Mouse (Mus musculus) adrenal gland, postnatal 14 days (tissue): ENCODE measurements around the gene Adamts16. TPM values are rescaled to one million over a fixed set of nuclear protein-coding genes. Genes with fewer than 3 reads are reported as not detected.

Experiments
- DNase-seq: peaks from one replicate; pipeline ENCODE4 v3.0.0; 2021; ENCODE audit warnings: mixed read lengths
- total RNA-seq: library from RNA; stranded (reverse); gene quantifications from 2 replicates; pipeline ENCODE4 v1.2.3, GENCODE M21; 2021

Gene Adamts16
- total RNA-seq, 1 experiment from 2014 or later: 1.2 TPM

- no peak for DNase-seq
Observed at GRCm38 (mm10) chr13:70761312-70761711, 80.3 kb downstream of the Adamts16 start.

- DNase-seq: no peak
Observed at GRCm38 (mm10) chr13:70760186-70760585, 81.4 kb downstream of the Adamts16 start.

DNA sequence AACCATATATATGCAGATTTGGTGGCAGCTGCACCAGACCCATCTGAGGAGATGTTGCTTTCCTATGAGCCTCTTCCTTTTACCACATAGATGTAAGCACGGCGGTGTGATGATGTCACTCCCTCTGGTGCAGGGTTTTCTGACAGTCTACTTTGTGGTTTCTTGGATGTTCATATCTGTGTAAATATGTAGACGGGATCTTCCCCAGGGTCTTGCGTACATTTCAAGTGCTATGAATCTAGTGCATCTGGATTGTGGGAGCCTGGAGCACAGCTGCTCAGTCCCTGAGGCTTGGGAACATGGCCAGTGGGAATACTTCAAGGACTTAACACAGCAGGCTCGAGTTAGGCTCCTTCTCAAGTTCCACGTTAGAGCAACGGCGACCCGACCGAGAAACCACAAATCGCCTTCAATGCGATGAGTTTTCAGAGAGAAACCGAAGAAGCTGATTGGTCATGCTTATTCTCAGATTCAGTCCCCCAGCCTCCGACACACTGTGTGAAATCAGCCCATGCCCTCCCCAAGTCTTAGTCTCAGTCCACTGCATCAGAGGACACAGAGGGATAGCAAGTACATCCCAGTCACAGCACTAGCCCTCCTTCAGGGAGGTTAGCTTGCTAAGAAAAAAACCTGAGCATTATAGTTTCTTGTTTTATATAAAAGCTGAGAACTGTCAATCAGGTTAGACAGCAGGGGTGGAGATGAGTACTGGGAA is 95.2 kb downstream of the Adamts16 start:
- no peak for DNase-seq

- no peak for DNase-seq
Observed at GRCm38 (mm10) chr13:70744416-70745038, 97.1 kb downstream of the Adamts16 start.

DNA sequence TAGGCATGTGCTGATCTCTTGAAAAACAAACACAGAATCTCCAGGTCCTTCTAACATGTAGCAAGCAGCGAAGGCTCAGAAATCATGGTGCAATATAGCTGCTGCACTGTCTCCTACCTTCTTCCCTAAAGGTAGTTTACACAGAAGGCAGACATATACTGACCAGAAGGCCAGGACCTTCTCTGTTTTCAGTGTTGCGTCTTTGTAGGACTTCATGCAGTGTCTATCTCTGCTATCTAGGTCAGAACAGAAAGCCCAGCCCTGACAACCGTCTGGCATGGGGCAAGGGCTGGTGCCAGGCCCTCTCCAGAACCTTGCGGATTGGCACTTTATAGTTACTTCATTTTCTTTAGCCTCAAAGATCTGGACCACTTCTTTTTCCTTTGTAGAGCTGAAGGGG is 98.9 kb downstream of the Adamts16 start:
- DNase-seq: no peak

DNA sequence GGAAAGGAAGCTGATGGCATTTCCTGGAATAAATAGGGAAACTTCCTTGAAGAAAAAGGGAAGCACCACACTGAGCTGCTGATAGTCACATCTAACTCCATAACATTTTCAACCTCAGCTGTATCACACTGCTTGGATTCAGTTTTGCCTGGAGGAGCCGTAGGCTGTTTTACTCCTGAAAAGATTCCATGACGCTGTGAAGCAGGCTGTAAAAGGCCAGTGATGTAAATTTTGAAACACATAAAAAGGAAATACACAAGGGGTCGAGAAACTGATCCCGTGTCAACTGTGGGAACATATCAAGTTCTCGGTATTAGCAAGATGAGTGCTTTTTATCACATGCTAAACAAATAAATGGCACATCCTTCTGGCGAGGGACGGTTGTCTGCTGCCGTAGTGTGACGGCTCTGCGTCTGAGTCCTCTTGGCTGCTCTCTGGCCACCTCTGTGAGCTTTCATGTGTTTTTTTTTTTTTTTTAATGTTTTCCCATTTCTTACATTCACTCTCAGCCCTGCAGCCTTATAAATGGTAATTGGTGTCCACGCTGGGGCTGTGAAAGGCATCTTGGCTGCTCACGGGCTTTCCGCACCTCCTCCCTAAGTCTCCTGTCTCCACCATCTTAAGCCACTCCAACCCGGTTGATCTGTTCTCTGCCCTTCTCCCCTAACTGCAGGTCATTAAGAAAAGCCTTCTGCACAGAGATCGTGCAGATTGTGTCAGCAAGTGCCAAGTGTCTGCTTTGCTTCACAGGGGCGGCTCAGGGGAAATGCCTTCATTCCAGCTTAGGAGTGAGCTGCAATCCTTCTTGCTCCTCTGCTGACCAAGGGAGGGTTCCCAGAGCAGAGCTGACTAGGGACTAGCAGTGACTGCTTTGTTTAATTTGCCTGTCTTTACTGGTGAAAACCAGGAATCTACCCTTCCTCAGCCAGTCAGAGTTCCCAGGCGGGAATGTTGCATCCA is 101.0 kb downstream of the Adamts16 start:
- no peak for DNase-seq

DNA sequence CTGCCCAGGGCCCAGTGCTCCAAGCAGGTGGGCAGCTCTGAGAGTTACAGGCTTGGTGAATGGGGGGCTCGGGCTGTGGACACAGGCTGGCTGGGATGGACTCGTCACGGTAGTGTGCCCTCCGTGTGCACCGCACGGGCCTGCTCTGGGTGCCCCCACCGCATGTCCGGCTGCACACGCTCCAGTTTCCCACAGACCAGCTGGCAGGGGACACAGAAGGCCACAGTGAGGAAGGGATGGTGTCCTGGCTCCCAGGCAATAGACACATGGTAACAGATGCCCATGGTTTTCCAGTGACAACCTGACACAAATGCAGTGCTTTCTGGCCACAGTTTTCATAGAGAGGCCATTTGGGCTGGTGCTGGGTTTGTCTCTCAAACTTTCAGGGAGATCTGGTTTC is 102.8 kb downstream of the Adamts16 start:
- no peak for DNase-seq

DNA sequence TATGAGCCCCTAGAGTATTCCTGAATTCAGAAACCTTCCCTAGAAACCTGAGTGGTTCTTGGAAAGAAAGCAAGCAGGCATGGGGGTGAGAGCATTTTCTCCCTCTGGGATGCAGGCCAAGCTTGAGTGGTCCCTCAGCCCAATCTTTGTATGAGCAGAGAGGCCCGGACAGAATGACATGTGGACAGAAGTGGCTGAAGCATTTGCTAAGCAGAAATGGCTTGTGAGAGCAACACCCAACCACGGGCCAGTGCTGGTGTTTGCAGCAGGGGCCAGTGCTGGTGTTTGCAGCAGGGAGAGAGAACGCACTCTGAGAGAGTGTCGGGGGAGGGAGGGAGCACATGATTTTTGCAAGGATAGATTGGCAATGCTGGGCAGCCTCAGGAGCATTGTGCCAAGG is 105.2 kb downstream of the Adamts16 start:
- no peak for DNase-seq

DNA sequence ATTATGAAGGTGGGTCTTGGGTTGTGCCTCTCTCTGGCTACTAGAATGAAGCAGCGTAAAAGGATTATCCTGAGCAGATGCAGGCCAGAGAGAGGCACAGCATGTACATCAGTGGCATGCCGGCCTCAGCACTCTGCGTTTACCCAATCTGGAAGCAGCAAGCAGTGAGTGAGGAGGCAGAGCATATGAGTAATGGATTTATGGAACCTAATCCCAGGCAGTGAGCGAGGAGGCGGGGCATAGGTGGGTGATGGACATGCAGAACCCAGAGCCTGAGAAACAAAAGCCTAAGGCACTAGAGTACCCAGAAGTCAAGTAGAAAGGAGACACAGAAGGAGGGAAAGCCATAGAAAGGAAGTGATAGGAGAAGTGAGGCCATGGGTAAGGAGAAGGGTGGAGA is 107.0 kb downstream of the Adamts16 start:
- DNase-seq: no peak

DNA sequence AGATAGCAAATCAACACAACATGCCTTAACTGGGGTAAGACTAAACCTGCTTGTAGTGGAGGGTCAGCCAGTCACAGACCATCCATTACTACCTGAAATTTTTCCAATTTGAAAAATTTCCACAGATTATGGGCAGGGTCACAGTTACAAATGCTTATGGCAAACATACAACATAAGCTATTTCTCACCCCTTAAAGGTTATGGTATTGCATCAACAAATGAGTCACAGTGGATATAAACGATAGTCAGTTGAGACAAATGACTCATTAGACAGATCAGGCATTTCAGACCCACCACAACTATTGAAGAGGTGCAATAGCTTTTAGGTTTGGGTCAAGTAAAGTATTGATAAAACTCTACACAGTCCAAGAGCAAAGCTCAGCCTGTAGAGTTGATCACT is 107.7 kb downstream of the Adamts16 start:
- no peak for DNase-seq

DNA sequence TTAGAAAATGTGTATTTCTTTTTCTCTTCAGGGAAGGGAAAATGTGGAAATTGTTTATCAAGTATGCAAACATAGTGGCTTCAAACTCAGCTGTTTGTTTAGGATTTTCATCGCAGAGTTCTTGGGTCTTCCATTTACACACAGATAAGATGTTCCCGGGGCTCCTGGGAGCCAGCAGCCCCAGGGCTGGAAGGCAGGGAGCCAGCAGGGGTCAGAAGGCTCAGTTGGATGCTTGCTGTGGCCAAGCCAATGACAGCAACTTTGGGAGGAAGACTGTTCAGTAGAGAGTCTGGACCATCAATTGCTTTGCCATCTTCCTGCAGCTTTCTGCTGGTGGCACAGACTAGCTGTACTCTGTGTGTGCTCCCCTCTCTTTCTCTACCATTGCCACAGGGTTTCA is 108.4 kb downstream of the Adamts16 start:
- no peak for DNase-seq

DNA sequence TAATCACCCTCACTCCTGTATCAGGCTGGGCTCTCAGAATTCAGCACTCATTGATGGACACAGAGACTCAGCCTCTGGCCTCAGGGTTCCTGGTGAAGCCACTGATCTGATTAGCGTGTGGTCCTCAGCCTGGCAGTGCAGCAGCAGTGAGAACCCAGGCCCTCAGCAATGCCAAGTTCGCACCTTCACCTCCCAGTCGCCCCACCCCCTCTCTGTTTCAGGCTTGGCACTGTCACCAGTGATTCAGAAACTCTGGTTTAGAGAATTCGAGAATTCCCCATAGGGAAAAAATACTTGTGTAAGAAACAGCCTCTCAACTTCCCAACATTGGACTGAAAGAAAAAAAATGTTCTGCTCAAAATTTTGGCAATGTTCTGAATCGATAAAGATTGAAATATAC is 108.8 kb downstream of the Adamts16 start:
- DNase-seq: peak; percentile 37

GRCm38 (mm10) chr13:70731349-70731748 is 110.3 kb downstream of the Adamts16 start:
- DNase-seq: no peak

DNA sequence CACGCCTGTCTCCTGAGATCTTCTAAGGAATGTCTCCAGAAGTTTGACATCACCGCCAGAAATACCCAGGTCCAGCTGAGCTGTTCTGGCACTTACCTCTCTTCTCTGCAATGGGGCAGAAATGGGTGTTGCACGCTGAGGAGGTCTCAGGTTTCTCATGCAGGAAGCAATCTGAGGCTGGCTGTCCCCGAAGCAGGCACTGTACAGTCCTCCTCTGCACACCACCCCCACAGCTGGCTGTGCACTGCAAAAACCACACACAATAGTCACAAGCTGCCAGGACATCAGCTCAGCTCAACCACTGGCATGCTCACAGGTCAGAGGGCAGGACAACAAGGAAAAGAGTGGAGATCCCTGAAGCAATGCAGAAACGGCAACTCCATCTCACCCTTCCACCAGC is 111.6 kb downstream of the Adamts16 start:
- no peak for DNase-seq

GRCm38 (mm10) chr13:70726249-70726648 is 115.4 kb downstream of the Adamts16 start:
- no peak for DNase-seq

- no peak for DNase-seq
Observed at GRCm38 (mm10) chr13:70724635-70725034, 117.0 kb downstream of the Adamts16 start.

- no peak for DNase-seq
Observed at GRCm38 (mm10) chr13:70724108-70724622, 117.4 kb downstream of the Adamts16 start.

GRCm38 (mm10) chr13:70719994-70720393 is 121.6 kb downstream of the Adamts16 start:
- no peak for DNase-seq

DNA sequence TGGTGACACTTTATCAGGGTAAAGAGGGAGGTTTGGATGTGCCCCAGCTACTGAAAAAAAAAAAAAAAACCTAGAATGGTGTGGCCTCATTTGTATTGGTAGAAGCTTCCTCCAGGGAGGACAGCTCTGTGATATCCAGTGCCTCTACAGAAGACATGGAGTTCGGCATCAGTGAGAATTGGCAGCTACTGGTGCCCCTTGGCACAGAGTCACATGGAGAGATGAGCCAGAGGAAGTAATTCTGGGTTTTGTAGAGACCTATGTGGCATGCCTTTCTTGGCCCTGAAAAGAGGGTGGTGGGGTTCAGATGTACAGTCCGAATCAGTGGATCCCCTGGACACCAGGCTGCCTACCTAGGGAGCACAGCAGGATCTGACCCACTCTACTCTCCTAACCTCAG is 122.8 kb downstream of the Adamts16 start:
- DNase-seq: no peak

DNA sequence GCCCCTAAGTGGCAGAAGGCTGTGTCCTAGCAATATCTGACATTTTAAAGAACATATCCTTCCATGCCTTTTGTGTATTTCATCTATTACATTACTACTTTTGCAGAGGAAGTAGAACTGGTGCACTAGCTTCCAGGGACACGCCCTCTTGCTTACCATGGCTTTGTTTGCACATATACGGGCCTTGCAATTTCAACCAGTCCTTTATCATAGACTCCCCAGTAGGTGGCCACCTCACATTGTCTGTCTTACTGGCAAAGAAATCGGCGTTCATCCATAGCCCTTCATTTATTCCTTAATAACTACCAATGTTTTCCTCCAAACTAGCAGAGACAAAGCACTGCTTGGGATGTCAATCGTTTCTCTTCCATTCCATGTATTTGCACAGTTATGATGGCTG is 125.6 kb downstream of the Adamts16 start:
- no peak for DNase-seq

DNA sequence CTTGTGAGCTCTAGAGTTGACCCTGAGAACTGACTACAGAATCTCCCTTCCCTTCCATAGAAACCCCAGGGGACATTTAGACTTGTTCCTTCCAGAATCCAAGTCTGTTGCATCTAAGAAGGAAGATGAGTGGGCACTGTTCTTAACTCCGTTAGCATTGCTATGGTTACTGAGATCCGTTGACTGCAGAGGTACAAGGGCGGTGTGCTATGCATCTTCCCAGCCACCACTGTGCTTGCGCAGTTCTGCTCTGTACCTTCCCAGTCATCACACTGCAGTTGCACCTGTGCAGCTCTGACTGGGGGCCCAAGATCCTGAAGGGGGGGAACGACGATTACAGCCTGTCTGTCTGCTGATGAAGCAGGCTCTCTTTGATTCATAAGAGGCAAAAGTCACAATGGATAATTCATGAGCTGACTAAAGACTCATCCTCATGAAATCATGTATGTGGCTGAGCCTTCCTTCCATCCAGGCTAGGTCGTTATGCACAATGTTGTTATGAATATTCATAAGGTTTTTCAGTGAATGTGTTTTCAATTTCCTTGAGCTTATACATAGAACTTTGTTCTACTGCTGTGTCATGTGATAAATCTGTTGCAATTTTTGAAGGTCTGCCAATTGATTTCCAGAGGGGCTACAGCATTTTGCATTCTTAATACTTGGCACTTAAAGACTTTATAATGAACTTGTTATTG is 127.4 kb downstream of the Adamts16 start:
- no peak for DNase-seq

DNA sequence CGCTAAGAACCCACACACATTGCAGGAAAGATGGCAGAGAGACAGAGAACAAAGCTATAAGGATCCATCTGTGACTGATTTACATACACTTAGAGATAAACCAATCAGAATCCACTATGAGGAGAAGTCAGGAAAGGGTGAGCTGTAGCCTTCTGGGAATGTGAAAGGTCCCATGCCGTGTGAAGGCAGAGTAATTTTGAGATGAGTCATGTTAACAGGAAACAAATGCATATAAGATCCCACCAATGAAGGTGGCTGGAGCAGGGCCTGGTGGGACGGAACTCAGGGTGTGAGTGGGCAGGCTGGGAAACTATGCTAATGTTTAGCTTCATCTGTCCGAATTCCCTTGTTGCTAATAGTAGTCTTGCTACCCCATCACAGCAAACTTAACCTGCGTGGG is 128.3 kb downstream of the Adamts16 start:
- DNase-seq: no peak
